Mouse (Mus musculus): Measurements from ENCODE around the gene Disp3.

Gene Disp3

GRCm38 (mm10) chr4:148291080-148291479, 3.3 kb upstream of the Disp3 start:
- DNase-seq (ENCODE audit: low spot score): no peak

GRCm38 (mm10) chr4:148288055-148288549, 337 bp upstream of the Disp3 start:
- DNase-seq (ENCODE audit: low spot score): peak; percentile 97

- DNase-seq (ENCODE audit: low spot score): no peak
Measured at GRCm38 (mm10) chr4:148287041-148287440, 724 bp downstream of the Disp3 start.

GRCm38 (mm10) chr4:148286226-148287031, 1.3 kb downstream of the Disp3 start:
- peak; percentile 79 for DNase-seq (ENCODE audit: low spot score)

- DNase-seq (ENCODE audit: low spot score): no peak
Measured at GRCm38 (mm10) chr4:148284219-148284618, 3.5 kb downstream of the Disp3 start.

- DNase-seq (ENCODE audit: low spot score): no peak
Measured at GRCm38 (mm10) chr4:148276816-148277491, 10.8 kb downstream of the Disp3 start.

GRCm38 (mm10) chr4:148274671-148275070, 13.1 kb downstream of the Disp3 start:
- DNase-seq (ENCODE audit: low spot score): no peak

GRCm38 (mm10) chr4:148273229-148273628, 14.5 kb downstream of the Disp3 start:
- DNase-seq (ENCODE audit: low spot score): no peak

- DNase-seq (ENCODE audit: low spot score): no peak
Measured at GRCm38 (mm10) chr4:148271656-148272055, 16.1 kb downstream of the Disp3 start.

GRCm38 (mm10) chr4:148266973-148267507, 20.7 kb downstream of the Disp3 start:
- no peak for DNase-seq (ENCODE audit: low spot score)

- no peak for DNase-seq (ENCODE audit: low spot score)
Measured at GRCm38 (mm10) chr4:148259941-148260340, 27.8 kb downstream of the Disp3 start.

- DNase-seq (ENCODE audit: low spot score): no peak
Measured at GRCm38 (mm10) chr4:148249341-148249740, 38.4 kb downstream of the Disp3 start.

- no peak for DNase-seq (ENCODE audit: low spot score)
Measured at GRCm38 (mm10) chr4:148240387-148240786, 47.4 kb downstream of the Disp3 start.

- peak; percentile 54 for DNase-seq (ENCODE audit: low spot score)
Measured at GRCm38 (mm10) chr4:148239474-148240130, 48.2 kb downstream of the Disp3 start.

GRCm38 (mm10) chr4:148238919-148239318, 48.8 kb downstream of the Disp3 start:
- no peak for DNase-seq (ENCODE audit: low spot score)

- DNase-seq (ENCODE audit: low spot score): no peak
Measured at GRCm38 (mm10) chr4:148238218-148238617, 49.5 kb downstream of the Disp3 start.

- peak; percentile 57 for DNase-seq (ENCODE audit: low spot score)
Measured at GRCm38 (mm10) chr4:148236664-148237063, 51.1 kb downstream of the Disp3 start.

- DNase-seq (ENCODE audit: low spot score): no peak
Measured at GRCm38 (mm10) chr4:148233061-148233460, 54.7 kb downstream of the Disp3 start.

GRCm38 (mm10) chr4:148232615-148233014, 55.1 kb downstream of the Disp3 start:
- DNase-seq (ENCODE audit: low spot score): peak; percentile 61

- no peak for DNase-seq (ENCODE audit: low spot score)
Measured at GRCm38 (mm10) chr4:148232124-148232523, 55.6 kb downstream of the Disp3 start.

GRCm38 (mm10) chr4:148229646-148230045, 58.1 kb downstream of the Disp3 start:
- peak; percentile 82 for DNase-seq (ENCODE audit: low spot score)

- DNase-seq (ENCODE audit: low spot score): no peak
Measured at GRCm38 (mm10) chr4:148222983-148223382, 64.8 kb downstream of the Disp3 start.

Measured in retina, embryonic 14.5 days (tissue).